Mouse (Mus musculus) hindbrain, embryonic 12.5 days (tissue): Measurements from ENCODE around the gene Pak1. TPM values are rescaled to one million over a fixed set of nuclear protein-coding genes. Genes with fewer than 3 reads are reported as not detected.

Experiments
- ATAC-seq: fragments of 200-750 bp; cut with Nextera tagmentation; 2 replicates; pipeline ENCODE4 v1.8.0; 2017; ENCODE audit warnings: moderate TSS enrichment; ENCODE audit not compliant: low FRiP score
- H3K27ac ChIP-seq: fragments of 300-500 bp; sonication (generic); 2 replicates; pipeline ENCODE4 v1.5.1; 2016; ENCODE audit warnings: mild to moderate bottlenecking
- H3K27me3 ChIP-seq: fragments of 300-500 bp; sonication (generic); 2 replicates; pipeline ENCODE4 v1.6.1; 2016; ENCODE audit warnings: mild to moderate bottlenecking
- H3K36me3 ChIP-seq: fragments of 300-500 bp; sonication (generic); 2 replicates; pipeline ENCODE4 v1.6.1; 2016; ENCODE audit warnings: mild to moderate bottlenecking
- H3K4me1 ChIP-seq: fragments of 300-500 bp; sonication (generic); 2 replicates; pipeline ENCODE4 v1.6.1; 2016
- H3K4me2 ChIP-seq: fragments of 300-500 bp; sonication (generic); replicated peaks from 2 replicates; pipeline ENCODE4 v1.6.1; 2016; ENCODE audit warnings: mild to moderate bottlenecking
- H3K4me3 ChIP-seq: fragments of 300-500 bp; sonication (generic); 2 replicates; pipeline ENCODE4 v1.5.1; 2016; ENCODE audit warnings: mild to moderate bottlenecking
- H3K9ac ChIP-seq: fragments of 300-500 bp; sonication (generic); 2 replicates; pipeline ENCODE4 v1.6.1; 2016; ENCODE audit warnings: mild to moderate bottlenecking, moderate library complexity
- H3K9me3 ChIP-seq: fragments of 300-500 bp; sonication (generic); replicated peaks from 2 replicates; pipeline ENCODE4 v1.6.1; 2016; ENCODE audit warnings: mild to moderate bottlenecking
- WGBS: fragments of 180-500 bp; shearing (Covaris S2); methylation state at CpG from one replicate; pipeline ENCODE4 v1.1.7; 2016; 5-methylcytosine and 5-hydroxymethylcytosine counted together
- polyA plus RNA-seq: library from polyadenylated mRNA; unstranded; fragments of >200 nt; fragmentation: Nextera tagmentation; extraction: Ambion mirVana; gene quantifications from 2 replicates; pipeline ENCODE4 v1.2.1, GENCODE M21; 2016

Pak1 gene
- polyA plus RNA-seq, 1 experiment from 2014 or later = 110 TPM

DNA sequence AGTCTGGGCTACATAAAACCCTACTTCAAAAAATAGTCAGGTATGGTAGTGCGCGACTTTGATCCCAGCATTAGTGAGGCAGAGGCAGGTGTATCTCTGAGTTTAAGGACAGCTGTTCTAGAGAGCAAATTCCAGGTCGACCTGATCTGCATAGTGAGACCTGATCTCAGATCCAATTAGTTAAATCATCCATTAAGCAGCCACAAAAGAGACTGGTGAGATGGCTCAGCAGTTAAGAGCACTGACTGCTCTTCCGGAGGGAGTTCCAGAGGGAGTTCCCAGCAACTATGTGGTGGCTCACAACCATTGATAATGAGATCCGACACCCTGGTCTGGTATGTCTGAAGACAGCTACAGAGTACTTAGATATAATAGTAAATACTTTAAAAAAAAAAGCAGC lies 4.8 kb upstream of the Pak1 start:
- H3K9me3 ChIP-seq = no peaks in the 10 kb centered on the region
- H3K4me2 ChIP-seq = no peak overlapping the region
- H3K36me3 ChIP-seq = no peaks in the 10 kb centered on the region
- H3K27me3 ChIP-seq = peaks cover 6% of the 10 kb centered on the region; the same call in 1 of the 2 replicates
- no peak for ATAC-seq
- H3K4me3 ChIP-seq = no peak overlapping the region
- H3K4me1 ChIP-seq = no peaks in the 10 kb centered on the region
- WGBS = 62% methylated on average over 5 of the region's 5 CpGs
- H3K9ac ChIP-seq = no peak overlapping the region
- H3K27ac ChIP-seq = no peak overlapping the region

DNA sequence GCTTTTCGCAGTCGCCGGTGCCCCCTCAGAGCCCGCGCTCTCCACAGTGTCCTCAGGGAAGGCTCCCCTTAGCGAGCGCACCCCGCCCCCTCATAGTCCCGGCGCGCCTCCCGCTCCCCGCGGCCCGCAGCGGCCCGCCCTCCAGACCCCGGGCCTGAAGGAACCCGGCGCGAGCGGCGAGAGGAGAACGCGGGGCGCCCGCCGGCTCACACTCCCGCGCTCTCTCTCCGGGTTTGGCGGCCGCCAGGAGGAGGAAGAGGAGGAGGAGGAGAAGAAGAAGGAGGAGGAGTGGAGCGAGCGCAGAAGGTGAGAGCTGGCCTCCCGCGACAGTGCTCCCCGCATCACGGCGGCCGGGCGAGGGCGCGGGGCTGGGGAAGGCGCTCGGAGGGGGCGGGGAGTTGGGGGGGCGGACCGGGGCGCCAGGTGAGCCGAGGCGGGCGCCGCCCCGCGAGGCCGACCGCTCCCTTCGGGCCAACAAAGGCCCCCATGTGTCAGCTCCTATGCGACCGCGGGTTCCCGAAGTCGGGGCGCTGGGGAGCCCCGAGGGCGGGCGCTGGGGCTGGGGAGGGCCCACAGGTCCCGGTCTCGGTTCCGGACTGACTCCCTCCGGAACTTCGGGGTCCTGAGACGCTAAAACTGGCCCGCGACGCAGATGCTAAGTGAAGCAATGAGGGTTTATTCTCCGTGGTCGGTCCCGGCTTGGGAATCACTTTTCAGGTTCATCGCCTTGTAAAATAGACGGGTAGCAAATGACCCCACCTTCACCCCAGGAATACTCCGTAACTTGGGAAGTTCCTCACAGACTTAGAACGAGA lies 535 bp downstream of the Pak1 start:
- WGBS = under 1% methylated on average over 52 of the region's 84 CpGs
- Histone ChIP-seq H3K36me3 (no peaks in the 10 kb centered on the region), H3K27ac (peak overlapping the region; percentile 73), H3K4me2 (peak overlapping the region; percentile 68), H3K9ac (peak overlapping the region; percentile 89), H3K27me3 (peaks cover 6% of the 10 kb centered on the region; the same call in 1 of the 2 replicates), H3K4me1 (peaks cover 18% of the 10 kb centered on the region), H3K4me3 (peak overlapping the region; percentile 83), H3K9me3 (no peaks in the 10 kb centered on the region)
- ATAC-seq = peak; percentile 90

DNA sequence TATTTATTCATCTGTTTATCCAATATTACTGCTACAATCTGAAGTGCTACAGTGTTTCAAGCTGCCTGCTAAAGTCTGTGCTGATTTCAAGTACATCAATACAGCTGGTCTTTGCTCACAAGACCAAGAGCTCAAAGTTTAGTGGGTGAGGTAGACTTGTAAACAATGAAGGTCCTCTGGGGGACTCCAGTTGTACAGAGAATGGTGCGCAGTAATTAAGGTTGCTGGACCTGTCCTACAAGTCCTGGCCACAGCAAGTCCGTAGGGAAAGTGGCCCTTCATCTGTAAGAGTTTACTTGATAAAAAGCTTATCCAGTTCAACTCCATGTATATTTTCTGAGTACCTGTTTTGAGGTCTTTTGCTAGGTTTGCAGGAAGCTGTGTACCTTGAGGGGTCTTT lies 1.9 kb downstream of the Pak1 start:
- Histone ChIP-seq H3K9me3 (no peaks in the 10 kb centered on the region), H3K4me3 (peak overlapping the region; percentile 17; the same call in 1 of the 2 replicates)
- 44% methylated on average over 2 of the region's 2 CpGs for WGBS

DNA sequence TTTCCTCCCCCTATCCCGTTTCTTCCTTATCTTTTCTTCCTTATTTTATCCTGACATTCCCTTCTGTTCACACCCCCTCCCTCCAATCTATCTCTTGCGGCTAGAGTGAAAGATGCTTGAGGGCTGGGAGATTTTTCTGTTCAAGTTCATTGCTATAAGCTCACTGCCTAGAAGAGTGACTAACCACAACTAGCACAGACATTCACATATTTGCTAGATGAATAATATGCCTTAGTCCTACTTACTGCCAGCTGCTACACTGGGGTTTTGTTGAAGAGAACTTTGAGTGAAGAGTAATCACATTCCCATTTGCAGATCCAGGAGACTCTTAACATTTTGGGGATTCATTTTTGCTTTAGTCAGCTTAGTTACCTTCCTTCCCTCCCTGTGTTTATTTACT lies 4.0 kb downstream of the Pak1 start:
- Histone ChIP-seq H3K4me3 (no peak overlapping the region), H3K36me3 (no peaks in the 10 kb centered on the region), H3K27me3 (no peaks in the 10 kb centered on the region), H3K4me1 (peaks cover 18% of the 10 kb centered on the region), H3K27ac (no peak overlapping the region), H3K9me3 (no peaks in the 10 kb centered on the region), H3K9ac (no peak overlapping the region), H3K4me2 (no peak overlapping the region)
- 57% methylated on average over 2 of the region's 2 CpGs for WGBS
- no peak for ATAC-seq

More for the DNA sequence above, 1.9 kb downstream of the Pak1 start:
- Histone ChIP-seq H3K27me3 (peaks cover 6% of the 10 kb centered on the region; the same call in 1 of the 2 replicates), H3K4me2 (peak overlapping the region; percentile 68), H3K9ac (no peak overlapping the region), H3K27ac (no peak overlapping the region), H3K36me3 (no peaks in the 10 kb centered on the region), H3K4me1 (peaks cover 18% of the 10 kb centered on the region)
- no peak for ATAC-seq

DNA sequence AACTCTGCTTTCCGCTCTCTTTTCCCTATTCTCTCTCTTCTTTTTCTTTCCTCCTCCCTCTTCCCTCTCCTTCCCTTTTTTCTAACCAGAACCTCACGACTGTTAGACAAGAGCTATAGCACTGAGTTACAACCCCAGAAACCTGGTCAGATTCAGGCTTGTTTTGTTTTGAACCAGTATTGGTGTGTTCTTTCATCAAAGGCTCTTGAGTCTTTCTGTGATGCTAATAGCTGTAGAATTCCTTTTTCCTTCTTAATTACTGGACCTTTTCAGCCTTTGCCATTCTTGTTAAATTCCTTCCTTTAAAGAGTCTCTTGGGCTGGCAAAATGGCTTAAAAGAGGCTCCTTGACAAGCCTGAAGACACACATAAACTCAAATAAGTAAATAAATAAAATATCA lies 14.8 kb downstream of the Pak1 start:
- Histone ChIP-seq H3K9ac (no peak overlapping the region), H3K27me3 (no peaks in the 10 kb centered on the region)

DNA sequence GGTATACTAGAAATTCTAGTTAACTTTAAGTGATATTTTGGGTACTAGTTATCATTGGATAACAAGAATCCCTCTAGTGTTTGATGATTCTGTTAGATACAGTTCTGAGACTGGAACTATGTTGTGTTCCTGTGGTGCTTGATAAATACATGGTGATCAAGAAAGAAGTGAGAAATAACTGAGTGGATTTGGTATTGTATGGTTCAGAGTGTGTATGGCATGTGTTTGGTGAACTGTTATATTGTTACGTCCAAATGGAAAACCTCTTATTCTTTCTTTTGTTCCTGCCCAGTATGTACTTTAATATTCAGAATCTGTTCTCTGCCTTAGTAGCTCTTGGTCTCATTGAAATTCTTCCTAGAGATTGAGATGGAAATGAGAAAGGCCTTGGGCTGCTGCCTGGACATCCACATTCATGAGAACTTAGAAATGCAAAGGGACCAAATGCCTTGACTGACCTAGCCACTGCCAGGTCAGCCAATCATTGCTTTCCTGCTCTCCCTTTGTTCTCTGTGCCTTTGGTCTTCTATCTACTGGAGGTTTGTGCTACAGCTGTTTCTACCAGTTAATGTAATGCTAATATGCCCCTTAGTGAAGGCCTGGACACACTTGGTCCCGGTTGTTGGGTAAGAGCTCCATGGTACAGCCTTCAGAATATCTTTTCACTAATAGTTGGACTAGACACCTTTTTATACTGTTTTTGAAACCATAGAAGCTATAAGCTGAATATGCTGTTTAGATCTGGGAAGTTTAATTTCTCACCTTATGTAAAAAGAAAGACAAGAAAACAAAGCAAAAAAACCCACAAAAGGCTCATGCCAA lies 16.1 kb downstream of the Pak1 start:
- Histone ChIP-seq H3K27me3 (no peaks in the 10 kb centered on the region), H3K36me3 (no peaks in the 10 kb centered on the region), H3K4me3 (no peak overlapping the region), H3K4me2 (no peak overlapping the region), H3K9me3 (no peaks in the 10 kb centered on the region), H3K9ac (no peak overlapping the region), H3K27ac (peak overlapping the region; percentile 71), H3K4me1 (peaks cover 13% of the 10 kb centered on the region)
- 17% methylated on average over 2 of the region's 2 CpGs for WGBS
- peak; percentile 81 for ATAC-seq

More for the DNA sequence above, 14.8 kb downstream of the Pak1 start:
- Histone ChIP-seq H3K27ac (peak overlapping the region; percentile 40), H3K36me3 (no peaks in the 10 kb centered on the region), H3K4me1 (peaks cover 13% of the 10 kb centered on the region), H3K4me2 (no peak overlapping the region), H3K9me3 (no peaks in the 10 kb centered on the region), H3K4me3 (no peak overlapping the region)
- ATAC-seq = no peak
- 37% methylated on average over 2 of the region's 2 CpGs for WGBS

DNA sequence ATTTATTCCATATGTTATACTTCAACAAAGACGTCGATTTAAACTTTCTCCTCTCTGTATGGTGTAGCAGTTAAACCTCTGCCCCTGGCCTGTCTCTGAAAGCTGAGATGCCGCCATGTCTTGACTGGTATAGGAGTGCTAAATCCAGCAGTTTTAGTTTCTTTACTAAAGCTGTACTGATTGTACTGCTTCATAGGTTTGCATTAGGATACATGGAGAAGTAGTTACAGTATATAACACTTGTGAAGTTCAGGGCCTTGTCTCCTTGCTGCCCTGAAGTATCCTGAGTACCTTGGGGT lies 16.7 kb downstream of the Pak1 start:
- Histone ChIP-seq H3K9ac (no peak overlapping the region), H3K4me3 (no peak overlapping the region), H3K36me3 (no peaks in the 10 kb centered on the region), H3K27ac (peak overlapping the region; percentile 71), H3K4me1 (peaks cover 11% of the 10 kb centered on the region), H3K4me2 (no peak overlapping the region), H3K9me3 (no peaks in the 10 kb centered on the region), H3K27me3 (no peaks in the 10 kb centered on the region)
- ATAC-seq = no peak
- 16% methylated on average over 3 of the region's 3 CpGs for WGBS

DNA sequence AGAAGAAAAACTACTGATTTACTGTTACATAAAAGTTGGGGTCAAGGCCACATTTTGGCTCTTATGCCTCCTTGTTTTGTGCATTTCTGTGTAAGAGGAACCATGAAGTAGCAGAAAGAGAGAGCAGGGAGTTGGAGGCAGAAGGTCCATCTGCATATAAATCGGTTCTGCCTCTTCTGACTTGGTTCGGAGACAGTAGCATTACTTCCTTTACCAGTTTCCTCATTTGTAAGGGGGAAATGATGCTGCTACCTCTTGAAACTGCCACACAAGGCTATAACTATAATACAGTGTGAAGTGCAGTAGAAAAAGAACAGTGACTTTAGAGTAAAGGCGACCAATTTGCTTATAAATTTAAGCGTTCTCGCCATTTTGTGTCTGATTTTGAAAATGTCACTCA lies 21.0 kb downstream of the Pak1 start:
- Histone ChIP-seq H3K27ac (no peak overlapping the region), H3K4me2 (no peak overlapping the region), H3K9me3 (no peaks in the 10 kb centered on the region), H3K36me3 (no peaks in the 10 kb centered on the region), H3K4me1 (peaks cover 7% of the 10 kb centered on the region), H3K27me3 (no peaks in the 10 kb centered on the region), H3K9ac (no peak overlapping the region), H3K4me3 (no peak overlapping the region)
- 74% methylated on average over 5 of the region's 5 CpGs for WGBS
- no peak for ATAC-seq

DNA sequence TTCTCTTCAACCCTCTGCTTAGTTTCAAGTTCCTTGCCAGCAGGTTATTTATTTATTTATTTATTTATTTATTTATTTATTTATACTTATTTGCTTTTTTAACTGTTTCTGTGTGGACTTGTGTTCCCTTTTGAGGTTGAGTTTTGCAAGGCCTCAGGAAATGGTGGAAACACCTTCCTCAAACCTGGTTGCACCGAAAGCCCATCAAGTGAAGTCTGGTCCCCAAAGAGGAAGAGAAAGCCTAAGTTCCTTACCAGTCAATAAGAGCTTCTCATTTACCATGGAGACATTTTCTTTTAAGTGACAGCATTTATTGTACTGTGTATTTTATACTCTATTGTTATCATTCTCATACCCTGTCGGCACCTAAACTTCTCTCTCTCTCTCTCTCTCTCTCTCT lies 33.5 kb downstream of the Pak1 start:
- 86% methylated on average over 2 of the region's 2 CpGs for WGBS
- no peak overlapping the region for H3K4me3 ChIP-seq
- no peak overlapping the region for H3K27ac ChIP-seq
- no peak overlapping the region for H3K4me2 ChIP-seq
- no peaks in the 10 kb centered on the region for H3K36me3 ChIP-seq
- no peak overlapping the region for H3K9ac ChIP-seq
- no peaks in the 10 kb centered on the region for H3K27me3 ChIP-seq
- H3K9me3 ChIP-seq = no peaks in the 10 kb centered on the region
- no peaks in the 10 kb centered on the region for H3K4me1 ChIP-seq
- ATAC-seq = no peak

DNA sequence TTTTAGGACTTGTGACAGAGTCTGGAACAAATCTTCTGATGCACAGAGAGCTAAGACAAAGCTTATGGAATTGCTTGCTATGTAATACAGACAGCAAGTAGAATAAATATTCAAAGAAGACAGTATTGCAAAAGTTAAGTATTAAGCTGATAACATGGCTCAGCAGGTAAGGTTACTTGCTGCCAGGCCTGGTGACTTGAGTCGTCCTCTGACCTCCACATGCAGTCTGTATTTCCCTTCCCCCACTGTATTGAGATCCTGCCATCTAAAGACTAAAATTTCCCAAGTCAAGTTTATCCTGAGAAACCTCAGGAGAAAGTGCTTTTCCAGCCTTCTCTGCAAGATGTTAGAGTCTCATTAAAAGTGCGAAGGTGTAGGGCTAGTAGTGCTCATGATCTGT lies 40.8 kb downstream of the Pak1 start:
- no peak overlapping the region for H3K9ac ChIP-seq
- no peak for ATAC-seq
- no peak overlapping the region for H3K4me2 ChIP-seq
- 79% methylated on average over 2 of the region's 2 CpGs for WGBS
- H3K4me3 ChIP-seq = no peak overlapping the region
- no peaks in the 10 kb centered on the region for H3K36me3 ChIP-seq
- H3K27me3 ChIP-seq = no peaks in the 10 kb centered on the region
- H3K27ac ChIP-seq = no peak overlapping the region
- H3K9me3 ChIP-seq = no peaks in the 10 kb centered on the region
- H3K4me1 ChIP-seq = no peaks in the 10 kb centered on the region

DNA sequence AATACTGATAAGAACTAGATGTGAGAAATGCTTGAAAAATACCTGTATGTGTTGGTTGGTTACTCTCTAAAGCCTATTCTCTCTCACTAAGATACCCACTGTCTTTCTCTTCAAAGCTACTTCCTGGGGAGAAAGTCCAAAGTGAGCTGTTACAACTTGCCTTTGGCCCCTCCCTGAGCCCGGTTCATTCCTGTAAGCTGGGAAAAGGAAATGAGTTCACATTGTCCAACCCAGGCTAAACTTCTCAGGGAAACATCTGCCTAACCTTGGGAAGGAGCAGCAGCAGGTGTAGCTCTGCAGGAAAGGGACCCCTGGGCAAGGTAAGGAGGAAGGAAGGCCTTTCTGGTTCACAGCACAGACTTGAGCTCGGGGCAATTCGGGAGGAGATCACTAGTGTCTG lies 42.4 kb downstream of the Pak1 start:
- Histone ChIP-seq H3K9ac (no peak overlapping the region), H3K36me3 (no peaks in the 10 kb centered on the region), H3K27me3 (no peaks in the 10 kb centered on the region), H3K9me3 (no peaks in the 10 kb centered on the region), H3K27ac (no peak overlapping the region), H3K4me1 (no peaks in the 10 kb centered on the region), H3K4me3 (no peak overlapping the region), H3K4me2 (no peak overlapping the region)
- 72% methylated on average over 3 of the region's 3 CpGs for WGBS
- no peak for ATAC-seq

DNA sequence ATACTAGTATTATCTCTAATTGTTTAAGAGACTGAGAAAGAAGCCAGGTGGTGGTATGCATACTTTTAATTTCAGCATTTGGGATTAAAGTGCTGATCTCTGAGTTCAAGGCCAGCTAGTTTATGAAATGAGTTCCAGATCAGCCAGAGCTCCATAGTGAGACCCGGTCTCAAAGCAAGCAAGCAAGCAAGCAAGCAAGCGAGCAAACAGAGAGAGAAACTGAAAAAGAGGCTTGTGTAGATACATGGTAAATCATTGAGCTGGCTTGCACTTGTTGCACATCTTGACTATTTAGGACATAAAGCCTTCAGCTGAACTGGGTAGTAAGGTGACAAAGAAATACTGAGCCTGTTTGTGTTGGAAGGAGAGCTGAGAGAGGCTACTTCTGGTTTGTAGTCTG lies 44.6 kb downstream of the Pak1 start:
- H3K36me3 ChIP-seq = no peaks in the 10 kb centered on the region
- no peak overlapping the region for H3K27ac ChIP-seq
- H3K27me3 ChIP-seq = no peaks in the 10 kb centered on the region
- H3K9ac ChIP-seq = no peak overlapping the region
- H3K4me1 ChIP-seq = no peaks in the 10 kb centered on the region
- H3K9me3 ChIP-seq = no peaks in the 10 kb centered on the region
- 90% methylated on average over 2 of the region's 2 CpGs for whole genome bisulfite sequencing
- no peak for ATAC-seq
- H3K4me3 ChIP-seq = no peak overlapping the region
- no peak overlapping the region for H3K4me2 ChIP-seq
